22 mouse cellular contexts compared by ENCODE assay signal in the genomic region with DNA sequence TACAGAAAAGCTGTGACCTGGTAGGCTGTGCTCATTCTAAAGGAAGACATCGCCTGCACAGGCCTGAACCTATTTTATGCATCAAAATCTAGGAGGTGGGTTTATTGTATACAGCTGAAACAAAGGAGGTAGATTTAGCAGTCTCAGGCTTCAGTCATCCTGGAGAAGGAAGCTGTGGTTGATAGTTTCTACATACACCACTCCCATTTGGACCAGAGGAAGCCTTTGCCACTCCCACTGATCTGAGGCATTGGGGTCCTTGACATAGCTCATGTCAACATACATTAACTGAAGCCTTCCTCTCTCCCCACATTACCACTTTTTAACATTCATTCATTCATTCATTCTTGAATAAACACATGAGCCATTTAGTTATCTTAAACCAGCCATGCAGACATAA. TPM values are rescaled to one million over a fixed set of nuclear protein-coding genes. Genes with fewer than 3 reads are reported as not detected.
DNase-seq lines count a peak whose midpoint lies in the region; ATAC-seq lines count a peak whose summit lies in the region.
"Had no signal": no experiment of that assay in that cellular context is flagged by ENCODE, and none has a peak within 500 bp of the region (broad histone marks: within the 10 kb centered on the region; RNA-seq: fewer than 3 reads in every experiment).

No protein-coding gene starts in this region.

- ATAC-seq in common myeloid progenitor, adult 5-6 weeks (replicated peaks; ENCODE audit: low read depth, poor library complexity, severe bottlenecking): peak; percentile 86
- ATAC-seq in hematopoietic stem cell, adult 5-6 weeks (replicated peaks in 1 of 2; ENCODE audit: insufficient read depth in 1 of 2, low FRiP score in 2 of 2, low TSS enrichment in 1 of 2, low read depth in 1 of 2, poor library complexity in 2 of 2, severe bottlenecking in 2 of 2): peak; percentile 64 to 66; a peak in 3 of 4 replicates
- peak; percentile 83 for ATAC-seq in megakaryocyte progenitor cell, adult 5-6 weeks (replicated peaks; ENCODE audit: poor library complexity)
- ATAC-seq: activated CD4-positive, CD25-positive, alpha-beta regulatory T cell, adult 4 months; CD4-positive, CD25-positive, alpha-beta regulatory T cell, adult 4 months; forebrain, embryonic 13.5 days; forebrain, embryonic 15.5 days; forebrain, postnatal 0 days; Patski had no signal

- peak; percentile 52 for DNase-seq in 416B (ENCODE audit: low read depth)
- no peak for DNase-seq in layer of hippocampus, adult 9-11 months
- no peak for DNase-seq in adrenal gland, adult 8-10 months
- no peak for DNase-seq in spleen, adult 18-20 months
- DNase-seq: adrenal gland, postnatal 10 days; adrenal gland, postnatal 25 days; B cell, adult 2 months; cerebellum, adult 11 months; cerebellum, adult 18-20 months; cerebellum, adult 8-10 months; cerebellum, adult 9-11 months; cerebellum, postnatal 14 days; cerebellum, postnatal 36 days; forebrain, postnatal 0 days had no signal

RNA-seq across cellular contexts. Expression of a gene that starts 41.4 kb away (rescaled TPM):
- 36.0 and 41.3 TPM in 2 replicates for total RNA-seq in common myeloid progenitor, adult 5-6 weeks (2017)
- 36.1 and 51.8 TPM in 2 replicates for total RNA-seq in hematopoietic stem cell, adult 5-6 weeks (2017)
- 50.6 and 58.0 TPM in 2 replicates for total RNA-seq in megakaryocyte progenitor cell, adult 5-6 weeks (2015)
- 40.4 and 64.3 TPM in 2 replicates for total RNA-seq in megakaryocyte progenitor cell, adult 5-6 weeks (2017)
- total RNA-seq in adrenal gland, adult 8-10 months (2022): 10 to 100 TPM; 16.4 to 36.1 (median 22.2) TPM
